Mouse (Mus musculus): Measurements from ENCODE around the gene Cacna1c. TPM values are rescaled to one million over a fixed set of nuclear protein-coding genes. Genes with fewer than 3 reads are reported as not detected.
A peak's percentile ranks its signal among the peaks of the same experiment; 100 is the strongest.

The Cacna1c gene
- polyA plus RNA-seq, 1 experiment = not detected

GRCm38 (mm10) chr6:119237427-119237989 is 41.3 kb upstream of the Cacna1c start:
- Histone ChIP-seq H3K79me2 (ENCODE audit: control insufficient read depth, insufficient read depth) (no peaks in the 10 kb centered on the region), H3K36me3 (ENCODE audit: control insufficient read depth, insufficient read depth) (no peaks in the 10 kb centered on the region), H3K4me3 (no peak overlapping the region), H3K27me3 (ENCODE audit: control insufficient read depth, insufficient read depth, insufficient read length) (peaks cover 37% of the 10 kb centered on the region), H3K4me2 (ENCODE audit: low read depth) (no peak overlapping the region), H3ac (ENCODE audit: control insufficient read depth, insufficient read length) (no peak overlapping the region)
- no peak for TF ChIP-seq USF1 (IDR thresholded peaks at IDR 0.05; ENCODE audit: low read depth)

- H3ac ChIP-seq (ENCODE audit: control insufficient read depth, insufficient read length) = no peak within 1 kb of the TSS
- H3K79me2 ChIP-seq (ENCODE audit: control insufficient read depth, insufficient read depth) = no peaks in the 10 kb centered on the region
- TF ChIP-seq USF1 (IDR thresholded peaks at IDR 0.05; ENCODE audit: low read depth) (no peak), E2F4 (IDR thresholded peaks at IDR 0.05; ENCODE audit: insufficient read depth) (no peak), REST (IDR thresholded peaks at IDR 0.05; ENCODE audit: insufficient read depth, insufficient read length) (no peak), TCF3 (IDR thresholded peaks at IDR 0.05; ENCODE audit: insufficient read length, low read depth) (no peak), MYOD1 (IDR thresholded peaks at IDR 0.05; ENCODE audit: control insufficient read depth in 1 of 3, insufficient read length in 2 of 3, low read depth in 2 of 3) (no peak), MAX (IDR thresholded peaks at IDR 0.05; ENCODE audit: low read depth) (no peak)
- H3K4me2 ChIP-seq (ENCODE audit: low read depth) = no peak within 1 kb of the TSS
- H3K27me3 ChIP-seq (ENCODE audit: control insufficient read depth, insufficient read depth, insufficient read length) = peaks cover 26% of the 10 kb centered on the region
- no peaks in the 10 kb centered on the region for H3K36me3 ChIP-seq (ENCODE audit: control insufficient read depth, insufficient read depth)
- H3K4me3 ChIP-seq = no peak within 1 kb of the TSS
Measured at GRCm38 (mm10) chr6:119236241-119236640, 40.0 kb upstream of the Cacna1c start, which contains the start of gene Cacna2d4. Gene Cacna2d4 (plus strand): TSS chr6:119236526.

DNA sequence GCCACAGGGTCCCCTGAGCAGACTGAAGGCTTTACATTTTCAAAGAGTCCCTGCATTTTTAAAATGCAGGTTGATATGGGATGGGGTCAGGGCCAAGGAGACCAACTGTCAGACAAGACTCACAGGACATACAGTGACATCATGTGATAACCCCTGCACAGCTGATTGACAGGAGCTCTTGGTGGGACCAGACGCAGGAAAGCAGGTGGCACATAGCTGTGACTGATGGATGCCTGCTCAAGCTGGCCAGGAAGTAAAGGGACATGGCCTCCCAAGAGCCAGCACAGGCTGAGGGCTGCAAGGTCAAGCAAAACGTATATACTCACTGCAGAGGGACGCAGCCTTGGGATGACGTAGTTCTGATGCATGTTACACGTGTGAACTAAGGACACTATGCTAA is 39.2 kb upstream of the Cacna1c start:
- Histone ChIP-seq H3K79me2 (ENCODE audit: control insufficient read depth, insufficient read depth) (no peaks in the 10 kb centered on the region), H3ac (ENCODE audit: control insufficient read depth, insufficient read length) (no peak overlapping the region), H3K36me3 (ENCODE audit: control insufficient read depth, insufficient read depth) (no peaks in the 10 kb centered on the region), H3K4me2 (ENCODE audit: low read depth) (no peak overlapping the region), H3K4me3 (no peak overlapping the region), H3K27me3 (ENCODE audit: control insufficient read depth, insufficient read depth, insufficient read length) (peaks cover 18% of the 10 kb centered on the region)
- TF ChIP-seq MYOG (IDR thresholded peaks at IDR 0.05; ENCODE audit: control insufficient read depth in 1 of 3, insufficient read depth in 1 of 3, insufficient read length in 2 of 3, low read depth in 2 of 3) (no peak), POLR2A (IDR thresholded peaks at IDR 0.05; ENCODE audit: insufficient read length, low read depth) (no peak), TCF3 (IDR thresholded peaks at IDR 0.05; ENCODE audit: insufficient read length, low read depth) (no peak), CEBPB (IDR thresholded peaks at IDR 0.05; ENCODE audit: insufficient read depth, poor library complexity, severe bottlenecking) (no peak), SRF (IDR thresholded peaks at IDR 0.05; ENCODE audit: control insufficient read depth, insufficient read length, low read depth) (no peak), MAX (IDR thresholded peaks at IDR 0.05; ENCODE audit: low read depth) (no peak), TCF12 (IDR thresholded peaks at IDR 0.05; ENCODE audit: insufficient read depth, poor library complexity, severe bottlenecking) (no peak), POLR2AphosphoS2 (IDR thresholded peaks at IDR 0.05; ENCODE audit: insufficient read length, low read depth) (no peak), USF1 (IDR thresholded peaks at IDR 0.05; ENCODE audit: low read depth) (no peak), MYOD1 (IDR thresholded peaks at IDR 0.05; ENCODE audit: control insufficient read depth in 1 of 3, insufficient read length in 2 of 3, low read depth in 2 of 3) (no peak), E2F4 (IDR thresholded peaks at IDR 0.05; ENCODE audit: insufficient read depth) (no peak), REST (IDR thresholded peaks at IDR 0.05; ENCODE audit: insufficient read depth, insufficient read length) (no peak)

- Histone ChIP-seq H3K36me3 (ENCODE audit: control insufficient read depth, insufficient read depth) (no peaks in the 10 kb centered on the region), H3K27me3 (ENCODE audit: control insufficient read depth, insufficient read depth, insufficient read length) (peaks cover 3% of the 10 kb centered on the region), H3K4me3 (no peak overlapping the region), H3K79me2 (ENCODE audit: control insufficient read depth, insufficient read depth) (no peaks in the 10 kb centered on the region), H3K4me2 (ENCODE audit: low read depth) (no peak overlapping the region), H3ac (ENCODE audit: control insufficient read depth, insufficient read length) (no peak overlapping the region)
- TF ChIP-seq MAX (IDR thresholded peaks at IDR 0.05; ENCODE audit: low read depth) (no peak), REST (IDR thresholded peaks at IDR 0.05; ENCODE audit: insufficient read depth, insufficient read length) (peak; percentile 67)
Measured at GRCm38 (mm10) chr6:119233066-119233465, 36.8 kb upstream of the Cacna1c start.

DNA sequence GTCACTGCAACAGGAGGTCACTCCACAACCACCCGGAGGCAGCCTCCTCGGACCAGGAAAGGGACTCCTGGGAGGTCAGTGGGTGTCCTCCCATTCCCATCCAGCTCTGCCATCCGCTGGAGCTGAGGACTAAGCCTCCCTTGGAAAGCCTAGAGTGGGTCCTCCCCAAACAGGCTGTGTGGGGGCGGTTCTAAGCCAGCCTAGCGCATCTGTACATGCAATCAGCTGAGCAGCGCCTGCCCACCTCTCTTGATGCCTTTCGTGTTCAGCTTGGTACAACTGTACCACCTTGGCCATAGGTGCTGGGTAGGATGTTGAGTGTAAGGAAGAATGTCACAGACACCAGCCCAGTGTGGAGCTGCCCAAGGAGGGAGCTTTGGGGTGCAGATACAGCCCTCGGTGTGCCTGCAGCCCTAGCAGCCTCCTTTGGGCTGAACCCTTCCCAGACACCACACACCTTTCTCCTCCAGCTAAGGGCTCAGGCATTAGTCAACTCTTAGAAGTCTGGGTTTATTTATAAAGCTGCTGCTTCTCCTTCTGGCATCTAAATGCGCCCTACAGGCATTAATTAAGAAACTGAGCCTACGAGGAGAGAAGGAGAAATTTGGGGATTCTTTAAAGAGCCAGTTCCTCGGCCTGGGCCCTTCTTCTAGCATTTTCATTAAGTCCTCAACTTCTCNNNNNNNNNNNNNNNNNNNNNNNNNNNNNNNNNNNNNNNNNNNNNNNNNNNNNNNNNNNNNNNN is 32.8 kb upstream of the Cacna1c start:
- Histone ChIP-seq H3K4me2 (ENCODE audit: low read depth) (no peak overlapping the region), H3K79me2 (ENCODE audit: control insufficient read depth, insufficient read depth) (no peaks in the 10 kb centered on the region), H3ac (ENCODE audit: control insufficient read depth, insufficient read length) (no peak overlapping the region), H3K36me3 (ENCODE audit: control insufficient read depth, insufficient read depth) (no peaks in the 10 kb centered on the region), H3K4me3 (no peak overlapping the region), H3K27me3 (ENCODE audit: control insufficient read depth, insufficient read depth, insufficient read length) (peaks cover 30% of the 10 kb centered on the region)
- TF ChIP-seq MAX (IDR thresholded peaks at IDR 0.05; ENCODE audit: low read depth) (no peak), POLR2AphosphoS2 (IDR thresholded peaks at IDR 0.05; ENCODE audit: insufficient read length, low read depth) (no peak), POLR2A (IDR thresholded peaks at IDR 0.05; ENCODE audit: insufficient read length, low read depth) (no peak), MYOD1 (IDR thresholded peaks at IDR 0.05; ENCODE audit: control insufficient read depth in 1 of 3, insufficient read length in 2 of 3, low read depth in 2 of 3) (no peak), CEBPB (IDR thresholded peaks at IDR 0.05; ENCODE audit: insufficient read depth, poor library complexity, severe bottlenecking) (no peak), TCF12 (IDR thresholded peaks at IDR 0.05; ENCODE audit: insufficient read depth, poor library complexity, severe bottlenecking) (no peak), MYOG (IDR thresholded peaks at IDR 0.05; ENCODE audit: control insufficient read depth in 1 of 3, insufficient read depth in 1 of 3, insufficient read length in 2 of 3, low read depth in 2 of 3) (no peak), USF1 (IDR thresholded peaks at IDR 0.05; ENCODE audit: low read depth) (no peak), REST (IDR thresholded peaks at IDR 0.05; ENCODE audit: insufficient read depth, insufficient read length) (no peak), TCF3 (IDR thresholded peaks at IDR 0.05; ENCODE audit: insufficient read length, low read depth) (no peak), E2F4 (IDR thresholded peaks at IDR 0.05; ENCODE audit: insufficient read depth) (no peak), SRF (IDR thresholded peaks at IDR 0.05; ENCODE audit: control insufficient read depth, insufficient read length, low read depth) (no peak)

Measured in myocyte (in vitro differentiated cells).